Mouse (Mus musculus) mesoderm, embryonic 11.5 days (tissue): Measurements from ENCODE around the gene Mrpl21.

Source experiments
- DNase-seq: peaks from one replicate; pipeline ENCODE4 v3.0.0-alpha.2; 2012; ENCODE audit warnings: low read depth, low spot score

Mrpl21 gene

DNA sequence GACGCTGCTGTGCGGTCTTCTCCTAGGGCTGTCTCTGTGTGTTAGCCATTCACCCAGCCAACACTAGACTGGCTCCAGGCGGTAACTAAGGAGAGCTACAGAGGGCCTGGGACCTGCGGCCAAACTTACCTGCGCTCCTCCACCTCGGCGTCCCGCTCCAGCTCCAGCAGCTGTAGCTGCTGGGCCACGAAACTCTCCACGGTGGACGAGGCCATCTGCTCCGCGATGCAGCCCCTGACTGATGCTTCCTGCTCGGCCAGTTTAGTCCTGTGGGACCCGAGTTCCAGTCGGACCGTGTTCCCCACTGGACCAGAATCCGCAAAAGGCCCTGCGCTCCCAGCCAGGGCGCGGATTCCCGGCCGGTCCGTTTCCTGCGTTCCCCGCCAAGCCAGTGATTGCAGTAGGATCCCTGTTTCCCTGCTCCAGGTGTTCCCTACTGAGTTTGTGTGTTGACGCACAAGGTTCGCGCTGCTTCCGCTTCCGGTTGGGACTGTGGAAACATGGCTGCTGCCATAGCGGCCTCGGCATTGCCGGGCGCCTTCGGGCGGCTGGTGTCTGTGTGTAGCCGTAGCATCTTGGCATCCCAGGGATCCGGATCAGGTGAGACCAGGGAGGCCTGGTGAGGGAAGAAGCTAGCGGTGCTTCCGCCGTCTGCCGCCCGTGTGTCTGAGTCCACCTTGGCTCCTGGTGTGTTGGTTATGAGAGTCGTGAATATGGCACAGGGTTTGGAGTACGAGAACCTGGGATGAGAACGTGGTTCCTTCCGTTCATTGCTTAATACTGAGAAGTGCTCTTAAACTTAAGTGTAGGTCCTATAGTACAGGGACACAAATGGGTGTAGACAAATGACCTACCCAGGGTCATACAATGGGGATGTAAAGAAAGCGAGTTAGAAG lies at the start of gene Mrpl21, which contains the start of gene Ighmbp2:
TSS of gene Mrpl21 (plus strand) at position 330 of the 896 bp plus-strand sequence.
TSS of gene Ighmbp2 (minus strand) at position 446 of the 896 bp plus-strand sequence.
- DNase-seq = peak; percentile 90

DNA sequence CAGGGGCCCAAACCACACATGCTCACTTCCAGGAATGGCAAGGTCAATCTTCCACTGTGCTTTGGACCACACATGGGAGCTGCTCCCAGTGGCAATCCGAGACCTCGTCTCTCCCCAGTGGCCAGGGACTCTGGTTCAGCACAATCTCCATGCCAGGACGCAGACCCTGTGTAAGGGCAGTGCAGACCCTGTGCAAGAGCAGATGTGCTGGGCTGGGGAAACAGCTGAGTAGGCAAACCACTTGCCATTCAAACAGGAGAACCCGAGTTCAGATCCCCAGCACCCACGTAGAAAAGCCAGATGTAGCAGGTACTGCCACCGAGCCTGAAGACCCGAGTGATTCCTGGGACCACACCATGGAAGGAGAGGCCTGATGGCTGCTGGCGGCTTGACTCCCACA lies 22.7 kb upstream of the Mrpl21 start:
- DNase-seq = no peak

DNA sequence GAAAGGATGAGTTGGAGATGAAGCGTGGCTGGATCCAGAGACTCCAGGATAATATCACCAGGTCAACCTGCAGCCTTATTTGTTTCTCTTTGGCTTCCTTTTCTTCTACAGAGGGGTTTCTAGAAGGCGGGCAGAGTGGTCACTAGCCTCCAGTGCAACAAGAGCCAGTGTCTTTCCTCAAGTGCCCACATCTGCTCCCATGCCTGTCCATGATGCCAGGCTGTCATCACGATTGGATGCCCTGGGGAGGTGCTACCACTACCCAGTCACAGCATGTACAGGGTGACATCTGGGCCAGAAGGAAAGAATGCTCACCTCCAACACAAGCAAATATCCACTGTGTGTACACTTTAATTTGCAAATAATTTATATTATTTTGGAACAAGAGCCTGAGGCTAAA lies 22.1 kb upstream of the Mrpl21 start:
- no peak for DNase-seq

DNA sequence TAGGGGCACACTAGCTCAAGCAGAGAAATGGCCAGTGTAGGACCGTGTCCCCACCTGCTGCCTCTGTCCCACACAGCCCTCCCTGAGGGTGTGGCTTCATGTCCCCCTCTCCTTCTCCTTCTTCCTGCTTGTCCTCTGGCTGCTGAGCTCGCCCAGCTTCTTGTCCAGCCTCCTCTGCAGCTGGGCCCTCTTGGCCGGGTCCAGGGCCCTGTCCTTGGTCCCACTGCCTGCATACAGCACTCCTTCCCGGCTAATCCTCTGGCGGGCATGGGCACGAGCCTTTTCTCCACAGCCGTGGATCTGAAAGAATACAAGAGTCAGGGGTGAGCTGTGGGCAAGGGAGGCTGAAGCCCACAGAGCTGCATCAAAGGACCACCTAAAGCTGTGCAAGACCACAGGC lies 21.4 kb upstream of the Mrpl21 start:
- DNase-seq = no peak

DNA sequence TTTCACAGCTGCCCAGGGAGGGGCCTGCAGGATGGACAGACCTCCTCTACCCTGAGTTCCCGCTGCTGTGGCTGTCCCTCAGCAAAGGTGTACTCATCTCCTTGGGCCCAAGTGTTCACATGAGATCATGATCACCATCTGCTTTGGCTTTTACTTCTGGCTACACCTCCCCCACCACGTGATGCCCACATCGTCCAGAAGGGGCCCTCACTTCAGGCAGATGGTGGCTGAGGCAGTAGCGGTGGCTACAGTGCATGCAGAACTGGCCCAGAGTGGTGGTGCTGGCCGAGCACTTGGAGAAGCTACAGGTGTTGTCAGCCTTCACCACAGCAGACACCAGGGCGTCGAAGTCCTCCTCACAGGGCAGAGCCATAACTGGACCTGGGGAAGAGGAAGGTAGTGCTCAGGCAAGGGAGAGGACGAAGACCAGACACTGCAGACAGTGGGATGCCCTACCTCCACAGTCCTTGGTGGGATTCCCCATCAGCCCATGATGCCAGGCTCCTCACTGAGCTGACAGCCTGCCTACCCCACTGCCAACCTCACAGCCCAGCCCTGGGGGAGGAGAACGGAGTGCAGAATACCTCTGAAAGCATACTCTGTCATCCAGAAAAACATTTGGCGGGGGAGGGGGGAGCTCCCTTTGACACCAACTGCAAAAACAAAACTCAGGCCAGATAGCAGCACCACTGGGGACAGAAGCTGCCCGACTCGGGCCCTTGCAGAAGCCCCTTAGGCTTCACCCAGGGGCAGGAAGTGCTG lies 20.8 kb upstream of the Mrpl21 start:
- DNase-seq = no peak

DNA sequence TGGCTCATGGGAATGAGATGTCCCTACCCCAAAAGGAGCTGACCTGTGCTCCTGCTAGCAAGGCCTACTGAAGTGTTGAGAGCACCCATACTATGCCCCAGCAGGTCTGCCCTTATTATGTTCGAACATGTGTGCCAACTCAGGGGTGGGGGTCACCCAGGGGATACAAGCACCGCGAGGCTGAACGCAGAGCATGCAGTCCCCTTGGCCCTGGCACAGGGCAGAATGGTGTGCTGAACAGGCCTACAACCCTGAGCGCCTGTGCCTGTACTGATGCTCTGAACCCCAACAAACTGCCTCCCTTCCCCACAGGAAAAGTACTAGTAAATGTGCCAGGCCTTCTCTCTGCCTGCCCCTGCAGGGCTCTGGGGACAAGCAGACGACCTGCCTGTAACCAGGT lies 18.4 kb upstream of the Mrpl21 start:
- DNase-seq = no peak

DNA sequence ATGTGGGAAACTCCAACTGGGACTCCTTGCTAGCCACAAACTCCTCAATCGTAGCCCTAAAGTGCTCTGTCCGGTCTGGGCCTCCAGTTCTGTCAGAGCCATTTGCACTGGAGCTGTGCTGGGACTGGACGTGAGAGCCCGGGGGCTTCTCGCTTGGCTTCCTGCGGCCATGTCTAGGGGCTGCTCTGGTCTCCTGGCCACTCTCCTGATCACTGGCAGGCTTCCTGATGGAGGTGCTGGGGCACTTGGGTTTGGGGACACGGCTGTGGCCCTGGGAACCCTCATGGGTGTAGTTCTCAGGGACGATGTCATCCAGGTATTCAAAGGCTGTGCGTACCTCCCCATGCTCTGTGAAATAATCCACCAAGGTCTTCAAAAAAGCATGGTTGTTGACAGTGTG lies 17.5 kb upstream of the Mrpl21 start:
- no peak for DNase-seq

DNA sequence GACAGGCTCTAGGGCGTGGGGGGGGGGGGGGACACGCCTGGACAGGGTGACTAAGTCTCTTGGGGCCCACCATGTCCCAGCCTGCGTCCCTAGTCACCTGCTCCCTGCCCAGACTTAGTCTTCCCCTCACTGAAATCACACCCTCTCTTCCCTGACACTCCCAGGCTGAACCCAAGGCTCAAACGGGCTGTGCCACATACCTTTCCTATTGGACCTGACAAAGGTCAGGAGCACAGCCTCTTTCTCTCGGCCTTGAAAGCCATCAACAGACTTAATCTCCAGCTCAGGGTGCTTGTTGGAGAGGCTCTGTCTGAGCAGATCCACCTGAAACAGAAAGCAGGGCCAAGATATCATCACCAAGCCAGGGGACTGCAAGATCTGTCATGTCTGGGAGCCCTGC lies 16.6 kb upstream of the Mrpl21 start:
- DNase-seq = no peak

DNA sequence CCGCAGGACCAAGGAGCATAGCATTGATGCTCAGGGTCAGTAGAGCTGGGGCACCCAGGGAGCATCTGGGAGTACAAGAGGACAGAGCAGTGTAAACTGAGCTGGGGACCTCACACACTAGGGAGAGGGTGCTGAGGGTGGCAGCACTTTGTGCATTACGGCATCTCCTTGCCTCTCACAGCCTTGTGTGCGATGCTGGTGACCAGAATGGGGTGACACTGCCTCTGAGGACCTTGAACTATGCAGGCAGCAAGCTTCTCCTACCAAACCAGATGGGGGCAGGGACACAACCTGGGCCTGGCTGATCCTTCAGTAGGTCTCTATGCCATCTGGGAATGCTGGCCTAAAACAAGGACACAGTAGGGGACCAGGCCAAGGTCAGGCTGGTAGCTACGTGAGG lies 16.0 kb upstream of the Mrpl21 start:
- no peak for DNase-seq

DNA sequence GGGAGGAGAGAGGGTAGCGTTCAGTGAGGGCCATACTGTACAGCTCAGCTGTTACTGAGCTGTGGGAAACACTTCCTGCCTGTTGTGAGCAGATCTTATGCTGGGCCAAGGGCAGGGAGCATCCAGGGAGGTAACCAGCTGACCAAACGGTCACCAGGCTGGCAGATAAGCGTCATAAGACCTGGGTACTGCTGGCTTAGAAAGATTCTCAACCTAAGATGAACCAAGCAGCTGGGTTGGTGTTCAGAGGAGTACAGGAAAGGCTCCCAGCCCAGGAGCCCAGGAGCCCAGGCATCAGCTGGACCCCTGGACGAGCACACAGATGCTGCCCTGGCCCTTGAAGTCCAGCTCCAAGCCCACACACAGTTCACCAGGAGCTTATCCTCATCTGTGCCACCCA lies 15.4 kb upstream of the Mrpl21 start:
- no peak for DNase-seq

DNA sequence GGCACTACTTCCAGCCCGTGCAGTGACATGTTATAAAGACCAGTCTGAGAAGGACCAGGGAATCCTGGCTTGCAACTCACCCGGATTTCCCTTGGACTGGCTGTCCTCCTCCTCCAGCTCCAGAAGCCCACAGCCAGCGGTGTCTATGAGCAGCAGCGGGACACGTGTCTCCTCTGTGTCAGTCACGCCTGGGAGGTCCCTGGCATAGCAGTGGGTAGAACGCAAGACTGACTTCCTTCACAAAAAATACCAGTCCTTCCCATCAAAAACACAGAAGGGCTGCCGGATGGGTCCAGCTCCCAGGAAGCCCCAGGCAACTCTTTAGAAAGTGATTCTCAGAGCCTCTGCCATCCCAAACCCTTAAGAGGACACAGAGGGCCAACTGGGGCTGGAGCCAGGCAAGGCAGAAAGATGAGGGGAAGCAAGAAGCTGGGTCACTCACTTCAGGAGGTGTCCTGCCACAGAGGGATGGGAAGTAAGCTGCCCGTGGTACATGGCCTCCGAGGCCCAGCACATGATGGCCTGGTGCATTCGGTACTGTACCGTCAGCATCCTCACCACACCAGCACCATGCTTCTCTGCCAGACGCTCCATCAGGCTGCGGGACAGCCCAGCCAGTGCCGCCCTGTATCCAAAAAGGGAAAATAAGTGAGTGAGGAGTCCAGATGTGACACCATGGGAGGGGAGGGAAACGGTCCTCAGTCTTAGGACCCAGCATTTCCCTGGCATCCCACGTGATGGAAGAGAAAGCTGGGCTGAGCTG lies 14.3 kb upstream of the Mrpl21 start:
- DNase-seq = no peak

DNA sequence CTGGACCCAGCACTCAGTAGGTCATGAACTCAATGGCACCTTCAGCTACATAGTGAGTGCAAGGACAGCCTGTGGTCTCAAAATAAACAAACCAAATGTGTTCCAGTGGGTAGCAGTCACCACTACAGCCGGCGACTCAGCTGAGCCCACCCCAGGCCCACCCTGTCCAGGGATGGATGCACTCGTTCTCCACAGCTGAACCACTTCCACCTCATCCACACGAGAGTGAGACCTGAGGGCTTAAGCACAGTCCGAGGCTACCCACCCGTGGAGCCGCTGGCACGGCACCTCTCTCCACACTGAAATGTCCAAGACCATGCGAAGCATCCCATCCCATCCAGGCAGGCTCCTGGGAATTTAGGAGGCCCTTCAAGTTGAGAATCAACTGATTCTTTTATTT lies 13.4 kb upstream of the Mrpl21 start:
- no peak for DNase-seq

DNA sequence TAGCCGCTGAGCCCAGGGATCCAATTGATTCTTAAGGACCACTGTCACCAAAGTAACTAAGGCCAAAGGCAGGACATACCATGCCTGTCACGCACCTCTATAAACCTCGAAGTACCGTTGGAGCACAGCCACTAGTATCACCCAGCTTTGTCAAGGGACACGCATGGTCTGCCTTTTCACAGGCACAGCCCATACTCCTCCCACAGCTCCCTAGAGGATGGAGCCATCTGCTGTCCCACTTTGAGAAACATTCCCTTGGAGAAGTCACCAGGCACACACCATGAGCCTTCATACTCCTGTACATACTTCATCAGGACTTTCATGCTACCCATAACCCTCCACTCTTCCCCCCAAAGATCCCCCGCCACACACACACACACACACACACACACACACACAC lies 12.9 kb upstream of the Mrpl21 start:
- DNase-seq = no peak

DNA sequence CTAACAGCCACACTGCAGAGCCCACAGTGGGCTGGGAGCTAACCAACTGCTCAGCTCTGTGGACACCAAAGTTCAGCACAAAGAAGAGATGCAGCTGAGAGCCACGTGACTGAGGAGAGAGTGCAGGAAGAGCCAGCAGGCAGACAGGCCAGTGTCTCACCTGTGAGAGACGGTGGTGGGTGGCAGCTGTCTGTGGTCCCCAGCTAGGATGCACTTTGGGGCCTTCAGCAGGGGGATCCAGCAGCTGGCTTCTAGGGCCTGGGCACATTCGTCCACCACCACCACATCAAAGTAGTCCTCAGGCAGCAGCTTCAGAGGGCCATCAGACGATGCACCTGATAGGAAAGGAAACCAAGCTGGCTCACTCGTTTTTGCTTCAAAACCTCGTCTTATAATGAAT lies 11.3 kb upstream of the Mrpl21 start:
- no peak for DNase-seq

DNA sequence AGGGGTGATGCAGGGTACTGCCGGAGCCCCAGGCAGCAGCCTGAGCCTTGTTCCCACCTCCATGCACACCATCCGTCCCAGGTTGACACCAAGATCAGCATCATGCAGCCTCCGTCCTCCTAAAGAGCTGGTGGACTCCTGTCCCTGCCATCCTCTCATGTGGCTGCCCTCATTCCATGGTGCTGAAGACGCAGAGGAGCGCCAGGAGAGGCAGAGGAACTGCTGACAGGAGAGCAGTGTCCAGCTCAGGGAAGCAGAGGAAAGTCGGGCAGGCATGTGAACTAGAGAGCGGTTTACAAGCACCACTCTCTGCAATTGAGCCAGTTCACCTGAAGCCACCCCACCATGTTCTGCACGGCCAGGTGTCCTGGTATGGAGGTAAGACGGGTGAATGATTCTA lies 9.4 kb upstream of the Mrpl21 start:
- no peak for DNase-seq

DNA sequence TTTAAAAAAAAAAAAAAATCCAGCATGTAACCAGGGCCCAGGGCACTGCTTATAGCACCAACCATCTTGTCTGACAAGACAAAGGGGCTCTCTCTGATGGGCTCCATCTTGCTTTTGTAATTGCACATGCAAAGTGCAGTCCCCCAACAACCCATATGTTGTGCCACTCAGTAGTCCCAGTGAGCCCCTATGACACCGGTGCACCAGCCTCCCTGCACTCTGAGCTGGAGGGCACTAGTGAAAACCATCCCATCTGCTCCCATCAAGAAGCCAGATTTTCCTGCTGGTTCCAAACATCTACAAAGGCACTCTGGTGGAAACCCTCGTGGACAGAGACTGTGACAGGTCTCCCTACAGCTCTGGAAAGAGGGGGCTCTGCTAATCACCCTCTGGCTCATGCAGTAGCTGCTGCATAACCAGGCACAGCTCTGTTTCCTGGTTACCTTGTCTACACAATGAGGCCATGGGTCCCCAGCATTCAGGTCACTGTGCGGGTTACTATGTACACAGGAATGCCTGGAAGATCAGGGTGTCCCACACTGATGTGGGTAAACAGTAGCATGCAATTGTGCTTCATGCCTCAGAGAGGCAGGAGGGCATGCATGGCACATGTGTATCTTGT lies 6.8 kb upstream of the Mrpl21 start:
- DNase-seq = no peak

DNA sequence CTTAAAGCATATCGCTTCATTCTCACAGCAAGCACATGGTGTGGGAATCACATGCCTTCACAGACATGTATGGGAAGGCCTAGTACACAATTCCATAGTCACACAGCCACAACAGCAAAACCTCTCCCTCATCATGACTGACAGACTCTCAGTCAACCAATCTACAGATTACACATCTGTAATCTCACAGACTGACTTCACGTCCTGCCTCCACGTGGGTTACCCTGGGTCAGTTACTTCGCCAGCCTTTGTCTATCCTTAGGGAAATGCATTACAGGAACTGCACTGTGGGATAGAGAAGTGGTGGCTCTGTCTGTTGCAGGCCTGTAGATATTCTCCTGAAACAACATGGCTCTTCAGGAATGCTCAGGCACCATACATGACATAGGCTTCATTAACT lies 815 bp upstream of the Mrpl21 start:
- DNase-seq = no peak

DNA sequence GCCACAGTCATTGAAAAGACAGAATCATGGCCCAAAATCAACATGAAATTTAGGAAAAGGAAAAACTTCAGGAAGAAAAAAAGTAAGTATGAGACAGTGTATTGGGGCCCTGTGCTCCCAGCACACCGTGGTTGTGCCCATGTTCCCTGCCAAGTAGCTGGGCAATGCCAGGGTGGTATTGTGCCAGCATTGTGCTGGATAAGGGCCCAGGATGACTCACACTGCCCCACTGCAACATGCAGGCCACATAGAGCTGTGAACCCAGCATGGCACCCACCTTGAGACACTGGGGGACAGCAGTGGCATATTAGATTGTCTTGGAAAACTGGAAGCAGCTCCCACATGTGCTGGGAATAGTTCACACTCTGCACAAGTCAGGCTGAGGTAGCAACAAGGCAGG lies 6.3 kb downstream of the Mrpl21 start:
- DNase-seq = no peak

DNA sequence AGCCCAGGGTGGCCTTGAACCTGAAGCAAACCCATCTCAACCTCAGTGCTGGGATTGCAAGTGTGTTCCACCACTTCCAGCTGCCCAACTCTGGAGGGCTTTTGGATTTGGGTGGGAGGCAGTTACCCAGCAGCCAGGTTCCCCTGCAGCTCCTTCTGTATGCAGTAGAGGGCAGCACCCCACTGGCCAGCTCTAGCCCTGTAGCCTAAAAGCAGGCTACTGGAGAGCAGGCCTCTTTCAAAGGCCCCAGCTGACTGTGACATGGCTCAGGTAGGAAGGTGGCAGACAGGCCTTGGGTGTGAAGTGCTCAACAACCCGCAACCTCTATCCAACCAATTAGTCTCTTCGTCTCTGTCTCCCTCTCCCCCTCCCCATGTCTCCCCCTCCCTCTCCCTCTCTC lies 9.3 kb downstream of the Mrpl21 start:
- peak; percentile 54 for DNase-seq

DNA sequence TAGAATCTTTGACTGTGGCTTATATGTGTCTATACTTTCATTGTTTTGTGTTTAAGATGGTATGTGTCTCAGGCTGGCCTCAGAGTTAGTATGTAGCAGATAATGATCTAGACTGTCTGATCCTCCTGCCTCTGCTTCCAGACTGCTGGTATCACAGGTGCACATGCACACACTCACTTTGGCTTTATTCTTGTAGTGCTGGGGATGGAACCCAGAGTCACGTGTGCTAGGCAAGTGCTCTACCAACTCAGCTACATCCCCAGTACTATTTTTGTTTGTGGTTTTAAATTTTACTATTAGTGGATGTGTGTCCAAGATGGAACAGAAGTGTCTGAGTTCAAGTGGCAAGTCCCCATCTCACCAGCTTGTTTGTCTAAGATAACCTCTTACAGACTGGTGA lies 10.3 kb downstream of the Mrpl21 start:
- DNase-seq = no peak

DNA sequence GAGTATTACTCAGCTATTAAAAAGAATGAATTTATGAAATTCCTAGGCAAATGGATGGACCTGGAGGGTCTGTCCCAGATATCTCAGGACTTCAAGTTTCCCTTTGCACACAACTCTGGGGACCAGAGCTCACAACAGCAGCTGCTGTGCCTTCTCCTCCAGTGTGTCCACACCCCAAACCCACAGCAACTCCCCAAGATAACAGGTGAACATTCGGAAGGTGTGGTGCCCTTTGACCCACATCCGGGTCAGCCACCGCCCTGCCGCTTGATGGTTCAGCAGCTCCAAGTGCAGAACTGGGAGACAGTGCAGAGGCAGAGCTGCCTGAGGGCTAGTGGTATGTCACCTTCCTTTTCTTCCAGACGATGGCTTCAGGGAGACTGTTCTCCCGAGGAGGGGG lies 12.5 kb downstream of the Mrpl21 start:
- DNase-seq = no peak

DNA sequence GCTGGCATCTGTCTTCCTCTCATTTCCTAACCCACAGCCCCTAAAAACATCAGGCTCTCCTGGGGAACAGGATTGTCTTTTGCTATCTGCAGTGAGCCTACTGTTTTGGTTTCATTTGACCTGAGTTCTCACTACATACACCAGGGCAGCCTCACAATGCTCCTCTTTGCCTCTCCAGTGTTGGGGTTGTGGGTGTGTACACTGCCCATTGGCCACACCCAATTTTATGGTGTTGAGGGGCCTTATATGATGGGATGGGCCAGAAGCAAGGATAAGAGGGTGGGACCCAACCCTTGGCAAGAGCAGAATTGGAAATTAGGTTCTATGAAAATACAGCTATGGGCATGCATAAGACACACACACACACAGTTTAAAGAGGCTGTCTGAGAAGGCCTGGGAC lies 14.3 kb downstream of the Mrpl21 start:
- no peak for DNase-seq
